Mouse (Mus musculus): ENCODE results near the gene Cep350.
"Not testable (repeated sequence)": the region's sequence is repeated elsewhere in the genome, so short reads cannot be mapped to it uniquely, and the experiment has no call there.

The Cep350 gene

GRCm38 (mm10) chr1:155882646-155883231, 90.3 kb downstream of the Cep350 start:
- DNase-seq, result not testable (repeated sequence)

GRCm38 (mm10) chr1:155879596-155879995, 93.5 kb downstream of the Cep350 start:
- DNase-seq, result no peak

GRCm38 (mm10) chr1:155862967-155863366, 110.1 kb downstream of the Cep350 start:
- peak; percentile 6 for DNase-seq

GRCm38 (mm10) chr1:155854926-155855702, 117.9 kb downstream of the Cep350 start:
- no peak for DNase-seq

- DNase-seq, result no peak
Observed at GRCm38 (mm10) chr1:155853009-155853408, 120.0 kb downstream of the Cep350 start.

GRCm38 (mm10) chr1:155844235-155844634, 128.8 kb downstream of the Cep350 start:
- no peak for DNase-seq

- no peak for DNase-seq
Observed at GRCm38 (mm10) chr1:155843538-155843937, 129.5 kb downstream of the Cep350 start.

GRCm38 (mm10) chr1:155835667-155836066, 137.4 kb downstream of the Cep350 start:
- DNase-seq, result no peak

GRCm38 (mm10) chr1:155833610-155834009, 139.4 kb downstream of the Cep350 start:
- no peak for DNase-seq

GRCm38 (mm10) chr1:155831958-155832357, 141.1 kb downstream of the Cep350 start:
- DNase-seq, result no peak

GRCm38 (mm10) chr1:155830861-155831260, 142.2 kb downstream of the Cep350 start:
- no peak for DNase-seq

GRCm38 (mm10) chr1:155827703-155828295, 145.3 kb downstream of the Cep350 start:
- DNase-seq, result no peak

- DNase-seq, result no peak
Observed at GRCm38 (mm10) chr1:155826803-155827395, 146.2 kb downstream of the Cep350 start.

GRCm38 (mm10) chr1:155825940-155826716, 146.9 kb downstream of the Cep350 start:
- no peak for DNase-seq

- no peak for DNase-seq
Observed at GRCm38 (mm10) chr1:155820646-155821045, 152.4 kb downstream of the Cep350 start.

GRCm38 (mm10) chr1:155816167-155816566, 156.9 kb downstream of the Cep350 start:
- no peak for DNase-seq

- DNase-seq, result peak; percentile 78
Observed at GRCm38 (mm10) chr1:155812581-155813499, 160.2 kb downstream of the Cep350 start, which contains the start of gene Qsox1. TSS of gene Qsox1 (minus strand) at chr1:155812889.

GRCm38 (mm10) chr1:155811995-155812580, 161.0 kb downstream of the Cep350 start:
- DNase-seq, result no peak

- no peak for DNase-seq
Observed at GRCm38 (mm10) chr1:155810616-155811015, 162.4 kb downstream of the Cep350 start.

GRCm38 (mm10) chr1:155809706-155810442, 163.2 kb downstream of the Cep350 start:
- DNase-seq, result no peak
